Mouse (Mus musculus) forebrain, embryonic 13.5 days (tissue): ENCODE measurements around the gene Tdrd7. TPM values are rescaled to one million over a fixed set of nuclear protein-coding genes. Genes with fewer than 3 reads are reported as not detected.

ENCODE experiments used
- ATAC-seq: fragments of 200-750 bp; cut with Nextera tagmentation; 2 replicates; pipeline ENCODE4 v1.8.0; 2017
- H3K27ac ChIP-seq: fragments of 300-500 bp; sonication (generic); 2 replicates; pipeline ENCODE4 v1.5.1; 2015; ENCODE audit warnings: inconsistent platforms, mild to moderate bottlenecking, moderate library complexity
- H3K27me3 ChIP-seq: fragments of 300-500 bp; sonication (generic); 2 replicates; pipeline ENCODE4 v1.6.1; 2015; ENCODE audit warnings: mild to moderate bottlenecking, inconsistent platforms
- H3K36me3 ChIP-seq: fragments of 300-500 bp; sonication (generic); 2 replicates; pipeline ENCODE4 v1.6.1; 2015; ENCODE audit warnings: mild to moderate bottlenecking, inconsistent platforms; ENCODE audit not compliant: poor library complexity, severe bottlenecking
- H3K4me1 ChIP-seq: fragments of 300-500 bp; sonication (generic); 2 replicates; pipeline ENCODE4 v1.6.1; 2015; ENCODE audit warnings: inconsistent platforms
- H3K4me2 ChIP-seq: fragments of 300-500 bp; sonication (generic); 2 replicates; pipeline ENCODE4 v1.6.1; 2015; ENCODE audit warnings: inconsistent platforms, mild to moderate bottlenecking, moderate library complexity
- H3K4me3 ChIP-seq: fragments of 300-500 bp; sonication (generic); 2 replicates; pipeline ENCODE4 v1.5.1; 2015; ENCODE audit warnings: mild to moderate bottlenecking, inconsistent platforms
- H3K9ac ChIP-seq: fragments of 300-500 bp; sonication (generic); 2 replicates; pipeline ENCODE4 v1.6.1; 2015; ENCODE audit warnings: mild to moderate bottlenecking, inconsistent platforms
- H3K9me3 ChIP-seq: fragments of 300-500 bp; sonication (generic); replicated peaks from 2 replicates; pipeline ENCODE4 v1.6.1; 2016; ENCODE audit warnings: inconsistent platforms
- WGBS: fragments of 180-500 bp; shearing (Covaris S2); methylation state at CpG from one replicate; pipeline ENCODE4 v1.1.7; 2015; 5-methylcytosine and 5-hydroxymethylcytosine counted together
- polyA plus RNA-seq: library from polyadenylated mRNA; unstranded; fragments of >200 nt; fragmentation: Nextera tagmentation; extraction: Ambion mirVana; gene quantifications from 2 replicates; pipeline ENCODE4 v1.2.1, GENCODE M21; 2015

Tdrd7 gene
- polyA plus RNA-seq, 1 experiment from 2014 or later: 9.7 TPM

DNA sequence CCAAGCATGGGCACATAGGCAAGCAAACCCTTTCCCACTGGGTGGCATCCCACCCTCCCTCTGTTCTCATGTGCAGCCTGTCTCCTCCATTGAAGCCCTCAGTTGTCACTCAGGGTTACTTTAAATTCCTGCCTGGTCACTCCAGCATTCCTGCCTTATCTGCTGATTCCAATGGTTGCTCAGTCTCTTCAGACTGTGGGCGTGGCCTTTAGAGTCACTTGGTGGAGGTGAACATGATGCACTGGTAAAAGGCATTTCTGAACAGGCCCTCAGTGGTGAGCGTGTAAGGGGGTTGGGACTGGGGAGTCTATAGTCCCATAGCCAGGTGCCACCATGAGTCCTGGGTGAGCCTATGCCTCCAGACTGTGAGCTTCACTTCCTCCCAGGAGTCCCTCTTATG lies 68.1 kb downstream of the Tdrd7 start:
- H3K4me2 ChIP-seq: no peak overlapping the region
- no peak overlapping the region for H3K4me3 ChIP-seq
- H3K9me3 ChIP-seq: no peaks in the 10 kb centered on the region
- H3K36me3 ChIP-seq: no peaks in the 10 kb centered on the region
- no peak for ATAC-seq
- no peak overlapping the region for H3K27ac ChIP-seq
- no peak overlapping the region for H3K9ac ChIP-seq
- WGBS: 87% methylated on average over 2 of the region's 2 CpGs
- peaks cover 13% of the 10 kb centered on the region for H3K27me3 ChIP-seq
- H3K4me1 ChIP-seq: no peaks in the 10 kb centered on the region

DNA sequence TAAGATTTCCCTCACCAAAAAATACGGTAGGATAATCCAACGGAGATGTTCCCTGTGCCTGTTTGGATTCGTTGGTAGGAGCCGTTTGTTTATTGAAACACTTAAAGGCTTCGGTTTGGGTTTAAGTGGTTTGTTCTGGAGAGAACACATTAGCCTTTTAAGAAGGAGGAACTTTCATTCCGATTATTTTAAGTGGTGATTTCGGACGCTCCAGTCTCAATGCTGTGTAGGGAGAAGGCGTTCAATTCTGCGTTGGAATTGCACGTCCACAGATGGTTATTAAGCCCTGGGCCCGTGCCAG lies 73.4 kb downstream of the Tdrd7 start:
- peaks cover 12% of the 10 kb centered on the region for H3K4me1 ChIP-seq
- H3K36me3 ChIP-seq: no peaks in the 10 kb centered on the region
- WGBS: 11% methylated on average over 12 of the region's 12 CpGs
- peaks cover 54% of the 10 kb centered on the region for H3K27me3 ChIP-seq
- peak overlapping the region; percentile 56 for H3K4me3 ChIP-seq
- H3K9me3 ChIP-seq: no peaks in the 10 kb centered on the region
- no peak for ATAC-seq
- H3K9ac ChIP-seq: peak overlapping the region; percentile 64
- H3K4me2 ChIP-seq: peak overlapping the region; percentile 92
- H3K27ac ChIP-seq: no peak overlapping the region

DNA sequence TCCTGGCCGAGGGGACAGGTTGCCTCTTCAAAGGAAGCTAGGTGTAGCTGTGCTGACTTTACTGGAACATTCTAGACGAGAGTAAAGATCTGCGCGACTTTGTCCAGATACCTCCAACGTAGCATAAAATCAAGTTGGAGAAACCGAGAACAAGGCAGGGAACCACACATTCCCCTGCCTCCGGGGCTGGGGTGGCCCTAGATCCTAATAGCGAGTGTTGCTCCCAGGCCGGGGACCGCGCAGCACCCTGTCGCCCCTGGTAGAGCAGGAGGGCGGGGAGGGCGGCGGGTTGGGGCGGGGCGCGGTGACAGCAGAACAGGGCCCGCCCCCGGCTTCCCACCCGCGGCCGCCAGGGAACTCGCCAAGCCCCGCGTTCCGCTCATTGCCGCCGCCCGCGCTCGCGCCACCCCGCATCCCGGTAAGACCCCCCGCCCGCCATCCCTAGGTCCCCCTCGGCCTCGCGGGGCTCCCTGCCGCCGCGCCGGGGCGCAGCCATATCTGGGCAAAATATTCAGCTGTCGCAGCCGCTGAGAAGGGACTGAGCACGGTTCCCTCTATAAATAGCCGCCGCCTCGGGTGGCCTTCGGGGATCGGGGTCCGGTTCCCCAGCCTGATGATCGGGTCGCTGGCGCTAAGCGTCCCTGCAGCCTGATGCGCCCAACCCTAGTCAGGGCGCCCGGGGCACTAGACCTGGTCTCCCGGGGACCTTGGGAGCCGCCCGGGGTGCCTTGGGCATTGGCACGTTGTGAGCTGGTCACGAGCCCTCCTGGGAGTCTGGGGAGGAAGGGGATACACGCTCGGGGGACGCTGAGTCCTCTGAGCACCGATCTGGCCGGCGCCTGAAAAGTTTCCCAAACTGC lies 74.0 kb downstream of the Tdrd7 start, which contains the start of gene Tmod1:
Gene Tmod1, plus strand, starts transcription at position 44 of the 860 bp plus-strand sequence.
- Histone ChIP-seq H3K4me2 (peak within 1 kb of the TSS; percentile 92), H3K4me3 (peak within 1 kb of the TSS; percentile 56), H3K36me3 (no peaks in the 10 kb centered on the region), H3K27me3 (peaks cover 54% of the 10 kb centered on the region), H3K27ac (no peak within 1 kb of the TSS), H3K9ac (peak within 1 kb of the TSS; percentile 64), H3K9me3 (no peaks in the 10 kb centered on the region), H3K4me1 (peaks cover 12% of the 10 kb centered on the region)
- peak; percentile 76 for ATAC-seq
- WGBS: under 1% methylated on average over 63 of the region's 72 CpGs

- Histone ChIP-seq H3K9ac (no peak overlapping the region), H3K4me2 (peak overlapping the region; percentile 92), H3K36me3 (no peaks in the 10 kb centered on the region), H3K27me3 (peaks cover 54% of the 10 kb centered on the region), H3K27ac (no peak overlapping the region), H3K4me1 (peaks cover 12% of the 10 kb centered on the region), H3K4me3 (peak overlapping the region; percentile 56), H3K9me3 (no peaks in the 10 kb centered on the region)
- WGBS: 23% methylated on average over 6 of the region's 6 CpGs
- no peak for ATAC-seq
These were observed 74.8 kb downstream of the Tdrd7 start for GRCm38 (mm10) chr4:46039899-46040298.

- no peak for ATAC-seq
- Histone ChIP-seq H3K4me3 (no peak overlapping the region), H3K9ac (no peak overlapping the region), H3K27ac (no peak overlapping the region), H3K9me3 (no peaks in the 10 kb centered on the region), H3K4me1 (peaks cover 12% of the 10 kb centered on the region), H3K36me3 (no peaks in the 10 kb centered on the region), H3K4me2 (no peak overlapping the region), H3K27me3 (peaks cover 54% of the 10 kb centered on the region)
- WGBS: 25% methylated on average over 9 of the region's 9 CpGs
These were observed 75.6 kb downstream of the Tdrd7 start for GRCm38 (mm10) chr4:46040594-46041192.

- ATAC-seq: no peak
- Histone ChIP-seq H3K4me3 (no peak overlapping the region), H3K36me3 (no peaks in the 10 kb centered on the region), H3K9ac (no peak overlapping the region), H3K9me3 (no peaks in the 10 kb centered on the region), H3K27ac (no peak overlapping the region), H3K4me1 (peaks cover 12% of the 10 kb centered on the region), H3K4me2 (no peak overlapping the region), H3K27me3 (peaks cover 54% of the 10 kb centered on the region)
- WGBS: 18% methylated on average over 7 of the region's 7 CpGs
These were observed 76.8 kb downstream of the Tdrd7 start for GRCm38 (mm10) chr4:46041761-46042504.

DNA sequence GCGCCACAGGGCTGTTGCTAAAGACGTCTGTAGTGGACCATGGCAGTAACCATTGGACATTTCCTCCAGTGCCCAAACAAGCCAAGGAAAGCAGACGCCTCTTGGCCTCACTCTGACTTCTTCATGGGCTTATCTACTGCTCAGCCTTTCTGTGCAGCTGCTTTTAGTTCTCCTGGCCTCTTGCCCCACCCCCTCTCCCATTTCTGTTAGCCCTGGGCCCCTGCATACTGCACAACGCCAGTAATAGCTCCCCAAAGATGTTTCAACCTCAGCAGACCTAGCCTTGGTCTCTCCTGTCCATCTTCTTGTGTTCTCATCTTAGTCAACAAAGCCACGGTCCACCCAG lies 77.3 kb downstream of the Tdrd7 start:
- WGBS: 29% methylated on average over 5 of the region's 5 CpGs
- Histone ChIP-seq H3K4me2 (no peak overlapping the region), H3K4me3 (no peak overlapping the region), H3K9ac (no peak overlapping the region), H3K36me3 (no peaks in the 10 kb centered on the region), H3K27ac (no peak overlapping the region), H3K27me3 (peaks cover 49% of the 10 kb centered on the region), H3K4me1 (peaks cover 12% of the 10 kb centered on the region), H3K9me3 (no peaks in the 10 kb centered on the region)
- ATAC-seq: no peak

- no peak overlapping the region for H3K9ac ChIP-seq
- peaks cover 40% of the 10 kb centered on the region for H3K27me3 ChIP-seq
- 82% methylated on average over 8 of the region's 8 CpGs for WGBS
- H3K36me3 ChIP-seq: no peaks in the 10 kb centered on the region
- H3K9me3 ChIP-seq: no peaks in the 10 kb centered on the region
- H3K4me2 ChIP-seq: no peak overlapping the region
- H3K4me1 ChIP-seq: peaks cover 11% of the 10 kb centered on the region
- ATAC-seq: no peak
- H3K27ac ChIP-seq: no peak overlapping the region
- no peak overlapping the region for H3K4me3 ChIP-seq
These were observed 78.2 kb downstream of the Tdrd7 start for GRCm38 (mm10) chr4:46043361-46043760.

- Histone ChIP-seq H3K9me3 (no peaks in the 10 kb centered on the region), H3K27ac (no peak overlapping the region), H3K4me3 (no peak overlapping the region), H3K9ac (no peak overlapping the region), H3K36me3 (no peaks in the 10 kb centered on the region), H3K27me3 (peaks cover 5% of the 10 kb centered on the region; the same call in 1 of the 2 replicates), H3K4me1 (no peaks in the 10 kb centered on the region), H3K4me2 (no peak overlapping the region)
- WGBS: 56% methylated on average over 4 of the region's 4 CpGs
- ATAC-seq: no peak
These were observed 82.8 kb downstream of the Tdrd7 start for GRCm38 (mm10) chr4:46047971-46048370.

DNA sequence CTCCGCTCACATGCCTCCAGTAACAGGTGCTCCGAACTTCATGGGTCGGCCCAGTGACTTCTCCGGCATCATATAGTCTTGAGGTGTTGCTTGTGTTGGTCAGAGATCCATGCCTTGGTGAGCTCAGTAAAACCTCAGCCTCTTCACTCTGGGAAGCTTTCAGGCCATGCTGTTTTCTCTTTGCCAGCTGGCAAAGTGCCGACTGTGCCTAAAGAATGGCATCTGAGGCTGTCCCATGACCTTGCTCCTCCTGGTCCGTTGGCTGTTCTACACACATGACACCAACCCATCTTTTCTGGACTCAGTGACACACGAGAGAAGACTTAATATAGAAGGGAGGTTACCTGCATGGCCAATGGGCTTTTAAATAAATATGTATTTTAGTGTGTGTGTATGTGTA lies 83.3 kb downstream of the Tdrd7 start:
- no peak for ATAC-seq
- no peak overlapping the region for H3K4me3 ChIP-seq
- H3K4me2 ChIP-seq: no peak overlapping the region
- H3K9ac ChIP-seq: no peak overlapping the region
- H3K4me1 ChIP-seq: no peaks in the 10 kb centered on the region
- peaks cover under 1% of the 10 kb centered on the region; the same call in 1 of the 2 replicates for H3K27me3 ChIP-seq
- H3K9me3 ChIP-seq: no peaks in the 10 kb centered on the region
- H3K36me3 ChIP-seq: no peaks in the 10 kb centered on the region
- WGBS: 88% methylated on average over 7 of the region's 7 CpGs
- H3K27ac ChIP-seq: no peak overlapping the region

DNA sequence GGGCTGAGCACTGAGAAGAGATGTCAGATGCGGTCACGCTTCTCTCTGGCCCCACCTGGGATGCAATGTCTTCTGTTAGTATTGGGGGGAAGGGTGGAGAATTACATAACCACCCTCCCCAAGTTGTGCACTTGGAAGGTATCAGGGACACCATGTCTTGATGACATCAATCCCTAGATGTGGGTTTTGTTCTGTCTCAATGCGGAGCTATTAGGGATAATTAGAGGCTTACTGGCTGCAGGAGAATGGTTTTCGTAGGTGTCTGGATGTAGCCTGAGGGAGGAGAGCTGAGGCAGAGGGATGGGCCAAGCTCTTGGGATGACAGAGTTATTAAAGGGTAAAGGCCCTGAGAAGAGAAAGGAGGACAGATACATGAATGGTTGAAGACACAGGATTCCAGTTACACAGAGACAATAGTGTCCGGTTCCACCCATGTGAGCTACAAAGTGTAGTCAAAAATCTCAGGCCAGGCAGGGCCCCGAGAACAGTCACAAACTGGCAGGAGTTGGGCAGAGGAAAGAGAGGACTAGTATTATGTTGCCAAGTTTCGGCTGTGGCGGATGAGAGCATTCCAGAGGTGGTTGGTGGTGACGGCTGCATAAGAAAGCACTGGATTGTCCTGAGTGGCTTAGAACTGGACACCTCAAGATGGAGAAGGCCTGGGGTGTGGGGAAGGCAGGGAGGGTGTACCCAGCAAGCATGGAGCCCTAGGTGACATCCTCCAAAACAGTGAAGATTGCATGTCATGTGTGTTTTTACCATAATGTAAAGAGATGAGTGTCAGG lies 88.4 kb downstream of the Tdrd7 start:
- no peak overlapping the region for H3K27ac ChIP-seq
- H3K4me2 ChIP-seq: no peak overlapping the region
- H3K9me3 ChIP-seq: peaks cover 5% of the 10 kb centered on the region; the same call in 1 of the 2 replicates
- no peak overlapping the region for H3K9ac ChIP-seq
- H3K36me3 ChIP-seq: no peaks in the 10 kb centered on the region
- ATAC-seq: no peak
- H3K4me1 ChIP-seq: no peaks in the 10 kb centered on the region
- WGBS: 87% methylated on average over 9 of the region's 9 CpGs
- no peak overlapping the region for H3K4me3 ChIP-seq
- no peaks in the 10 kb centered on the region for H3K27me3 ChIP-seq
